Mouse (Mus musculus) E14TG2a.4 (cell line): ENCODE results near the gene Chmp4b.

ENCODE experiments used
- CTCF ChIP-seq: conservative IDR thresholded peaks from 2 replicates; pipeline ENCODE4 v1.5.1; 2014; ENCODE audit warnings: low read length
- NANOG ChIP-seq: IDR thresholded peaks from 2 replicates; pipeline ENCODE4 v1.6.1; 2014; ENCODE audit warnings: borderline replicate concordance, low read length, mixed read lengths
- POU5F1 ChIP-seq: IDR thresholded peaks from 2 replicates; pipeline ENCODE4 v1.6.1; 2014; ENCODE audit warnings: low read length, borderline replicate concordance

- TF ChIP-seq CTCF (no peak), POU5F1 (no peak), NANOG (no peak)
Measured at GRCm38 (mm10) chr2:154635826-154636225, 15.7 kb upstream of the Chmp4b start.
